7 mouse cellular contexts compared by ENCODE assay signal in the genomic region with DNA sequence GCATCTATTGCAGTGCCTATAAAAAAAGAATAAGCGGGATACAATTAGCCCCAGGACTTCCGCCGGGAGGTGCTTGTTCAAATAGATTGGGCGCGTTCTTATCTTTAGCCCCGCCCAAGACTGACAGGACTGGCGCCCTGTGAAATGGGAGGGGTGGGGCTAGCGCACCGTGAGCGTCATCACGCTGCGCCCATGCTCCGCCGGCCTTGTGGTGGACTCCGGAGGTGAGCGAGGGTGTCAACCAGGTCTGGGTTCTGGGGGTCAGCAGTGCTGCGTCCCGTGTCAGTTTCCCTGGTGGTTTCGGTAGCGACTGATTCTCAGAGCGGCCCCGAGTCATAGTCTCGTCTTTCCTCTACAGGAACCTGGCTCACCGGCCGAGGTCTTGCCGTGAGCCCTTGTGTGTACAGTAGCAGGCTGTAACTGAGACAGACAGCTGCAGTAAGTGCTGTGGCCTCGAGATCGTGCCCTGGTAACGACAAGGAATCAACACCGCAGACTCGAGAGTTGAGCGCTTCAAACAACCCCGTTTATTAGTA. TPM values are rescaled to one million over a fixed set of nuclear protein-coding genes. Genes with fewer than 3 reads are reported as not detected.
A peak's percentile ranks its signal among the peaks of the same experiment; 100 is the strongest.
DNase-seq lines count a peak whose midpoint lies in the region; ATAC-seq lines count a peak whose summit lies in the region.

A gene (plus strand): TSS at position 172 of the 536 bp plus-strand sequence.

- peaks cover 36% of the 10 kb centered on the region for H3K36me3 ChIP-seq in embryonic facial prominence, embryonic 12.5 days
- H3K36me3 ChIP-seq in limb, embryonic 11.5 days (ENCODE audit: control insufficient read depth, insufficient read depth, low read length), result peaks cover 6% of the 10 kb centered on the region; the same call in 1 of the 2 replicates
- H3K36me3 ChIP-seq in midbrain, embryonic 14.5 days (ENCODE audit: control insufficient read depth, insufficient read depth, low read length), result peaks cover 24% of the 10 kb centered on the region

- 0 out of 2 replicates have a peak within 1 kb of the TSS, but pooled peaks have one; percentile 17 for H3K27ac ChIP-seq in embryonic facial prominence, embryonic 12.5 days
- H3K27ac ChIP-seq in limb, embryonic 11.5 days (replicated peaks; ENCODE audit: low read depth, low read length), result no peak within 1 kb of the TSS
- H3K27ac ChIP-seq in midbrain, embryonic 14.5 days (replicated peaks; ENCODE audit: low read depth, low read length), result peak within 1 kb of the TSS; percentile 56

- ATAC-seq in embryonic facial prominence, embryonic 12.5 days (ENCODE audit: insufficient number of reproducible peaks, insufficient read depth, low FRiP score, low TSS enrichment), result peak; percentile 94
- peak; percentile 91 for ATAC-seq in limb, embryonic 11.5 days (ENCODE audit: insufficient number of reproducible peaks, low FRiP score, low TSS enrichment, low read depth)
- ATAC-seq in midbrain, embryonic 14.5 days (ENCODE audit: low FRiP score, low TSS enrichment), result peak; percentile 92

- DNase-seq in adrenal gland, postnatal 25 days, result peak; percentile 93
- DNase-seq in heart, adult 11 months, result peak; percentile 99
- DNase-seq in kidney, adult 18-20 months, result peak; percentile 94
- DNase-seq in limb, embryonic 11.5 days (ENCODE audit: low spot score), result peak; percentile 92
- peak; percentile 97 for DNase-seq in midbrain, embryonic 14.5 days
- DNase-seq in spleen, adult 18-20 months, result peak; percentile 85 to 89

- WGBS in embryonic facial prominence, embryonic 12.5 days, result under 1% methylated on average over 33 of the region's 33 CpGs
- WGBS in limb, embryonic 11.5 days, result under 1% methylated on average over 33 of the region's 33 CpGs
- under 1% methylated on average over 33 of the region's 33 CpGs for WGBS in midbrain, embryonic 14.5 days

- peak within 1 kb of the TSS; percentile 77 for H3K4me2 ChIP-seq in embryonic facial prominence, embryonic 12.5 days (replicated peaks)
- peak within 1 kb of the TSS; percentile 63 for H3K4me2 ChIP-seq in limb, embryonic 11.5 days (ENCODE audit: low read depth, severe bottlenecking)
- peak within 1 kb of the TSS; percentile 80 for H3K4me2 ChIP-seq in midbrain, embryonic 14.5 days (ENCODE audit: low read length)

- no peaks in the 10 kb centered on the region for H3K9me3 ChIP-seq in embryonic facial prominence, embryonic 12.5 days
- no peaks in the 10 kb centered on the region for H3K9me3 ChIP-seq in limb, embryonic 11.5 days (ENCODE audit: control insufficient read depth, low read length)
- H3K9me3 ChIP-seq in midbrain, embryonic 14.5 days (ENCODE audit: control insufficient read depth, low read length), result no peaks in the 10 kb centered on the region

- H3K9ac ChIP-seq in embryonic facial prominence, embryonic 12.5 days, result peak within 1 kb of the TSS; percentile 81
- peak within 1 kb of the TSS; percentile 41 for H3K9ac ChIP-seq in limb, embryonic 11.5 days (ENCODE audit: low read length)
- peak within 1 kb of the TSS; percentile 73 for H3K9ac ChIP-seq in midbrain, embryonic 14.5 days (replicated peaks; ENCODE audit: low read length)

- H3K4me1 ChIP-seq in embryonic facial prominence, embryonic 12.5 days, result peaks cover 7% of the 10 kb centered on the region; the same call in 1 of the 2 replicates
- H3K4me1 ChIP-seq in limb, embryonic 11.5 days (ENCODE audit: control insufficient read depth, insufficient read depth, low read length), result no peaks in the 10 kb centered on the region; the same call in 1 of the 2 replicates
- H3K4me1 ChIP-seq in midbrain, embryonic 14.5 days (ENCODE audit: control insufficient read depth, insufficient read depth, low read length), result peaks cover 4% of the 10 kb centered on the region

- peak within 1 kb of the TSS; percentile 83 for H3K4me3 ChIP-seq in embryonic facial prominence, embryonic 12.5 days
- peak within 1 kb of the TSS; percentile 57 for H3K4me3 ChIP-seq in limb, embryonic 11.5 days (ENCODE audit: low read depth, low read length)
- H3K4me3 ChIP-seq in midbrain, embryonic 14.5 days (replicated peaks; ENCODE audit: low read depth, low read length), result peak within 1 kb of the TSS; percentile 72

- no peaks in the 10 kb centered on the region for H3K27me3 ChIP-seq in embryonic facial prominence, embryonic 12.5 days
- H3K27me3 ChIP-seq in limb, embryonic 11.5 days (ENCODE audit: control insufficient read depth, insufficient read depth, low read length), result no peaks in the 10 kb centered on the region
- H3K27me3 ChIP-seq in midbrain, embryonic 14.5 days (ENCODE audit: control insufficient read depth, insufficient read depth, low read length), result no peaks in the 10 kb centered on the region

RNA-seq across cellular contexts. Expression of the gene that starts here (rescaled TPM):
- total RNA-seq in adrenal gland, postnatal 25 days (2021), result 96.8 and 110 TPM in 2 replicates
- polyA plus RNA-seq in embryonic facial prominence, embryonic 12.5 days (2016; fragmentation: Nextera tagmentation; extraction: Ambion mirVana), result 187 and 190 TPM in 2 replicates
- 189 and 194 TPM in 2 replicates for polyA plus RNA-seq in limb, embryonic 11.5 days (2014; fragmentation: Nextera tagmentation; extraction: Ambion mirVana)
- polyA plus RNA-seq in midbrain, embryonic 14.5 days (2014; fragmentation: Nextera tagmentation; extraction: Ambion mirVana), result 182 and 200 TPM in 2 replicates
